Mouse (Mus musculus) heart, embryonic 13.5 days (tissue): ENCODE data around the gene Cfap46. TPM values are rescaled to one million over a fixed set of nuclear protein-coding genes. Genes with fewer than 3 reads are reported as not detected.

Experiments used
- polyA plus RNA-seq: library from polyadenylated mRNA; unstranded; fragments of >200 nt; fragmentation: Nextera tagmentation; extraction: Ambion mirVana; gene quantifications from 2 replicates; pipeline ENCODE4 v1.2.1, GENCODE M21; 2015

Gene Cfap46
- polyA plus RNA-seq, 1 experiment from 2014 or later: not detected

Other genes starting within 250 kb of the Cfap46 start
- 0.09 and 0.11 TPM in 2 replicates for gene Nkx6-2, start 101.0 kb downstream of the Cfap46 start, polyA plus RNA-seq
- gene Adgra1, start 150.4 kb upstream of the Cfap46 start, polyA plus RNA-seq: 0.13 and 0.14 TPM in 2 replicates
- gene Kndc1, start 210.9 kb upstream of the Cfap46 start, polyA plus RNA-seq: 0.04 and 0.11 TPM in 2 replicates